Mouse (Mus musculus) gastrocnemius, adult 18-20 months (tissue): ENCODE measurements at regions not wholly inside any gene's neighbourhood (a gene's known extent, or its start where the extent isn't known, plus 50 kb on each side); places are given as distances from the start of the nearest gene placed in this dataset.
A peak's percentile ranks its signal among the peaks of the same experiment; 100 is the strongest.

Source experiments
- DNase-seq: peaks from one replicate; pipeline ENCODE4 v3.0.0; 2021; ENCODE audit warnings: low spot score

GRCm38 (mm10) chr15:11774717-11775116 lies 132.4 kb downstream of the Npr3 start:
- no peak for DNase-seq

- no peak for DNase-seq
These were observed 136.5 kb downstream of the Npr3 start for GRCm38 (mm10) chr15:11770596-11770995.

- no peak for DNase-seq
These were observed 149.1 kb downstream of the Npr3 start for GRCm38 (mm10) chr15:11757963-11758362.

GRCm38 (mm10) chr15:11756786-11757185 lies 150.3 kb downstream of the Npr3 start:
- DNase-seq: no peak

- peak; percentile 24 for DNase-seq
These were observed 153.9 kb downstream of the Npr3 start for GRCm38 (mm10) chr15:11753216-11753615.

- DNase-seq: no peak
These were observed 156.2 kb downstream of the Npr3 start for GRCm38 (mm10) chr15:11750893-11751292.

- DNase-seq: no peak
These were observed 157.6 kb downstream of the Npr3 start for GRCm38 (mm10) chr15:11749509-11749908.

- DNase-seq: no peak
These were observed 158.8 kb downstream of the Npr3 start for GRCm38 (mm10) chr15:11748306-11748705.

GRCm38 (mm10) chr15:11746754-11747153 lies 160.3 kb downstream of the Npr3 start:
- DNase-seq: no peak

GRCm38 (mm10) chr15:11745629-11746372 lies 161.3 kb downstream of the Npr3 start:
- DNase-seq: no peak

- no peak for DNase-seq
These were observed 162.2 kb downstream of the Npr3 start for GRCm38 (mm10) chr15:11744903-11745302.

GRCm38 (mm10) chr15:11744296-11744695 lies 162.8 kb downstream of the Npr3 start:
- no peak for DNase-seq

GRCm38 (mm10) chr15:11742820-11743219 lies 164.3 kb downstream of the Npr3 start:
- no peak for DNase-seq

GRCm38 (mm10) chr15:11742346-11742729 lies 164.7 kb downstream of the Npr3 start:
- DNase-seq: no peak

GRCm38 (mm10) chr15:11741598-11742345 lies 165.3 kb downstream of the Npr3 start:
- no peak for DNase-seq

- no peak for DNase-seq
These were observed 169.6 kb downstream of the Npr3 start for GRCm38 (mm10) chr15:11737436-11738000.

GRCm38 (mm10) chr15:11734639-11735265 lies 172.3 kb downstream of the Npr3 start:
- DNase-seq: no peak

GRCm38 (mm10) chr15:11729381-11729780 lies 177.7 kb downstream of the Npr3 start:
- no peak for DNase-seq

GRCm38 (mm10) chr15:11725620-11726530 lies 181.2 kb downstream of the Npr3 start:
- no peak for DNase-seq

- DNase-seq: no peak
These were observed 186.4 kb downstream of the Npr3 start for GRCm38 (mm10) chr15:11720645-11721044.
